Mouse (Mus musculus): Measurements from ENCODE around the gene Cela2a. TPM values are rescaled to one million over a fixed set of nuclear protein-coding genes. Genes with fewer than 3 reads are reported as not detected.

Cela2a gene
- polyA plus RNA-seq, 1 experiment from 2014 or later = 754 TPM

DNA sequence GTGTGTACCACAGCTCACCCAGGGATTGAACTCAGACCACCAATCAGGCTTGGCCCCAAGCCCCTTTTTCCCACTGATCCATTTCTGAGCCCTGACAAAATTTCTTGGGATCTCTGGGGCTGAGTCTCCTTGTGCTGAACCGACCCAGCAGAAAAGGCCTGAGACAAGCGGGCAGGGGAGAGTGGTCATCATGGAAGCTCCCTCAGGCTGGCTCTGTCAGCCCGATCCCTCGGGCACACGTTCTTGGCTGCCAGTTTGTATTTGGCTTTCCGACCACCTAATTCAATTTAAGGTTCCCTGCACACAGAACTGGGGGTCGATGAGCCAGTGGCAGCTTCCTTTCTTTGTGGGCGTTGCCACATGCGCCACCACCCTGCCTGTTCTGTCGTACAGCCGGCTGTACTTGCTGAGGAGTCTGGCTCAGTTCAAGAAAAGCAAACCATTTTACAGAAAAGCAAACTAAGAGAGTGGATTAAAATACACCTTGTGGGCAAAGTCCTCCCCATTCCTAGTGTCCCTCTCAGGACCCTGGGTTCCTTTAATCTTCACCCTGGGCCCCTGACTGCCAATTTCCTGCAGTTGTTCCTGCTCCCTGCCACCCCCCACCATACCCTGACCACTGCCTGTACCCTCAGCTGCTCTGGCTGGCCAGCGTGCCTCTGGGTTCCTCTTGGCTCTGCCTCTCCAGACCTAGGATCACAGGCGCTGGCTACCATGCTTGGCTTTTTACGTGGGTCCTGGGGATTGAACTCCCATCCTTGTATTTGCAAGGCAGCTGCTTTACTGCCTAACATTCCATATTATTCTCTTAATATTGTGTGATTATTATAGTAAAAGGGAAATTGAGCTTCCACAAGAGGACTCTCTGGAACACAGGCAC, 8.9 kb downstream of the Cela2a start:
- peak; percentile 16; the same call in 1 of the 2 replicates for ATAC-seq (ENCODE audit: insufficient read depth, low FRiP score)
- H3K4me2 ChIP-seq (ENCODE audit: low read depth, low read length) = no peak overlapping the region
- H3K9me3 ChIP-seq (replicated peaks; ENCODE audit: control insufficient read depth, low read length) = no peaks in the 10 kb centered on the region
- H3K4me3 ChIP-seq (replicated peaks; ENCODE audit: low read length) = no peak overlapping the region
- H3K36me3 ChIP-seq (ENCODE audit: control insufficient read depth, insufficient read depth, low read length) = peaks cover 3% of the 10 kb centered on the region; the same call in 1 of the 2 replicates
- 67% methylated on average over 14 of the region's 14 CpGs for WGBS
- H3K27ac ChIP-seq (ENCODE audit: low read length) = 0 out of 2 replicates have a peak overlapping the region, but pooled peaks have one; percentile 24
- 0 out of 2 replicates have a peak overlapping the region, but pooled peaks have one; percentile 0 for H3K9ac ChIP-seq (ENCODE audit: low read length)
- H3K4me1 ChIP-seq (ENCODE audit: control insufficient read depth, insufficient read depth, low read length) = no peaks in the 10 kb centered on the region
- no peaks in the 10 kb centered on the region for H3K27me3 ChIP-seq (ENCODE audit: control insufficient read depth, insufficient read depth, low read length)

DNA sequence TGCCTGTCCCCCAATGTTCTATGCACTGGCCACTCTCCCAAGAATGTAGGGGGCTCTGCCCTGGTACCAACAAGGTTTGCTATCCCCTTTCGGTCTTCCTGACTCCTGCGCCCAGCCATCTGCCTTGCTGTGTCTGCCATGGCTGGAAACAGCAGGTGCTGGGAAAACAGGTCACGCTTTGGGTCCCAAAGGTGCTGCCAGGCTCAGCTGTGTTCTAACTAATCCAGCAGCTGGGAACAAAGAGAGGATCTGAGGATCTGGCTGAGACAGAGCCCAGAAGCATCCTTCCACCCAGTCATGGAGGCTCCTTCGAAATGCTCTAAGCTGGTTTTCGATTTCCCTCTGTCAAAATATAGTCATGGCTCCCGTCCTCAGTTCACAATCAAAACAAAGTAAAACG, 9.7 kb downstream of the Cela2a start:
- no peaks in the 10 kb centered on the region for H3K9me3 ChIP-seq (replicated peaks; ENCODE audit: control insufficient read depth, low read length)
- H3K4me1 ChIP-seq (ENCODE audit: control insufficient read depth, insufficient read depth, low read length) = no peaks in the 10 kb centered on the region
- no peak overlapping the region for H3K4me3 ChIP-seq (replicated peaks; ENCODE audit: low read length)
- H3K9ac ChIP-seq (ENCODE audit: low read length) = no peak overlapping the region
- H3K27ac ChIP-seq (ENCODE audit: low read length) = no peak overlapping the region
- H3K4me2 ChIP-seq (ENCODE audit: low read depth, low read length) = no peak overlapping the region
- WGBS = 87% methylated on average over 7 of the region's 7 CpGs
- H3K36me3 ChIP-seq (ENCODE audit: control insufficient read depth, insufficient read depth, low read length) = peaks cover 3% of the 10 kb centered on the region; the same call in 1 of the 2 replicates
- no peaks in the 10 kb centered on the region for H3K27me3 ChIP-seq (ENCODE audit: control insufficient read depth, insufficient read depth, low read length)
- no peak for ATAC-seq (ENCODE audit: insufficient read depth, low FRiP score)

DNA sequence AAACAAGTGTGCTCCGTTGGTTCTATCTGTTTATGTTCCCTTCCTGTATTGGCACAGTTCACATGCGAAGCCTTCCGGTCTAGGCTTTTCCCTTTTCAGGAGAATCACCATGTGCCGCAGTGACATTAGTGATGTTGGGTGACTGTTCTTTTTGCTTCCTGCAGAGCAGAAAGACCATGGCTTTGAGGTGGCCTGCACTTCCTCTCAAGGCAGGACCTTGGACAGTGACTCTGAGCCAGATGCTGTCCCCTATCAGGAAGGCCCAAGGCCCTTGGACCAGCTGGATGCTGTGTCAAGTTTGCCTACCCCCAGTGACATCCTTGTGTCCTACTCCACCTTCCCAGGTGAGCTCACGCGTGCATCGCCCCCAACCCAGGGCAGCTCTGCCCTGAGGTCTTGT, 14.6 kb downstream of the Cela2a start:
- H3K4me2 ChIP-seq (ENCODE audit: low read depth, low read length) = no peak overlapping the region
- no peak overlapping the region for H3K27ac ChIP-seq (ENCODE audit: low read length)
- H3K36me3 ChIP-seq (ENCODE audit: control insufficient read depth, insufficient read depth, low read length) = peaks cover 25% of the 10 kb centered on the region
- H3K27me3 ChIP-seq (ENCODE audit: control insufficient read depth, insufficient read depth, low read length) = no peaks in the 10 kb centered on the region
- H3K9me3 ChIP-seq (replicated peaks; ENCODE audit: control insufficient read depth, low read length) = no peaks in the 10 kb centered on the region
- 95% methylated on average over 7 of the region's 7 CpGs for WGBS
- no peak for ATAC-seq (ENCODE audit: insufficient read depth, low FRiP score)
- no peaks in the 10 kb centered on the region for H3K4me1 ChIP-seq (ENCODE audit: control insufficient read depth, insufficient read depth, low read length)
- H3K4me3 ChIP-seq (replicated peaks; ENCODE audit: low read length) = no peak overlapping the region
- no peak overlapping the region for H3K9ac ChIP-seq (ENCODE audit: low read length)

DNA sequence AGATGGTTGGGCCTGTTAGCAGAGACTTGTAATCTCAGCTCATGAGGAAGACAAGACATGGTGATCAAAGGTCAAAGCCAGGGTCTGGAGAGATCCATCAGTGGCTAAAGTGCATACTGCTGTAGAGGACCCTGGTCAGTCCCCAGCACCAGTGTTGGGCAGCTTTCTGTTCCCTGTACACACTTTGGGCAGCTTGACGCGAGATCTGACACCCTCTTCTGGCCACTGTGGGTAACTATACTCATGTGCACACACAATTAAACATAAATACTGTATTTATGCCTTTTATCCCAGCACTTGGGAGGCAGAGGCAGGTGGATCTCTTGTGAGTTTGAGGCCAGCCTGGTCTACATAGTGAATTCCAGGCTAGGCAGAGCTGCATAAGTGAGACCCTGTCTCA, 15.0 kb downstream of the Cela2a start:
- WGBS = 100% methylated on average over 2 of the region's 2 CpGs

DNA sequence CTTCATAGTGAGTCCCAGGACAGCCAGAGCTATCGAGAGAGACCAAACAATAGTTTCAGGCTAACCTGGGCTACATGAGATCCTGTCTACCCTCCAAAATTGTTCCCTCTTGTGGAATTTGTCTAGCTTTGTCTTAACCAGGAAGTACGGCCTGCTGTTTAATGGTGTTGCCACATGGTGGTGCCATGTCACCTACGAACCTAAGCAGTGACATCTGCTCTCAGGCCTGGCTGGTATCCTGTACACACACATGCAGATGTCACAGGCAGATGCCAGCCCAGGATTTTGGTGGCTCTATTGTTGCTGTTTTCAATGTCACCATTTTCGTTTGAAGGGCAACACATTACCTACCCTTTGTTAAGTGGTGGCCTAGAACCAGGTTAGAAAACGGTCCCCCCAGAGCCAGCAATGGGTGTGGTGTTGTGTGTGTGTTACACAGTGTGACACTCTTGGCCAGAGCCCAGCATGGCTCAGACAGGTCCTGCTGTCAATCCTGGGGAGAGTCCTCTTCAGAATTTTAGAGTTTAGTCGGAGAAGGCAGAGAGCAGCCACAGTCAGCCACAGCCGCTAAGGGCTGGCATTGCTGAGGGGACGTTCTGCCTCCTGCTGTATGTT, 16.0 kb downstream of the Cela2a start:
- ATAC-seq (ENCODE audit: insufficient read depth, low FRiP score) = no peak
- H3K9ac ChIP-seq (ENCODE audit: low read length) = no peak overlapping the region
- H3K27me3 ChIP-seq (ENCODE audit: control insufficient read depth, insufficient read depth, low read length) = no peaks in the 10 kb centered on the region
- peaks cover 32% of the 10 kb centered on the region for H3K36me3 ChIP-seq (ENCODE audit: control insufficient read depth, insufficient read depth, low read length)
- H3K4me2 ChIP-seq (ENCODE audit: low read depth, low read length) = no peak overlapping the region
- no peaks in the 10 kb centered on the region for H3K4me1 ChIP-seq (ENCODE audit: control insufficient read depth, insufficient read depth, low read length)
- H3K27ac ChIP-seq (ENCODE audit: low read length) = no peak overlapping the region
- 81% methylated on average over 8 of the region's 8 CpGs for WGBS
- H3K4me3 ChIP-seq (replicated peaks; ENCODE audit: low read length) = no peak overlapping the region
- no peaks in the 10 kb centered on the region for H3K9me3 ChIP-seq (replicated peaks; ENCODE audit: control insufficient read depth, low read length)

More for the DNA sequence above, 15.0 kb downstream of the Cela2a start:
- H3K27ac ChIP-seq (ENCODE audit: low read length) = no peak overlapping the region
- no peak overlapping the region for H3K9ac ChIP-seq (ENCODE audit: low read length)
- no peaks in the 10 kb centered on the region for H3K9me3 ChIP-seq (replicated peaks; ENCODE audit: control insufficient read depth, low read length)
- no peaks in the 10 kb centered on the region for H3K27me3 ChIP-seq (ENCODE audit: control insufficient read depth, insufficient read depth, low read length)
- peaks cover 26% of the 10 kb centered on the region for H3K36me3 ChIP-seq (ENCODE audit: control insufficient read depth, insufficient read depth, low read length)
- no peak for ATAC-seq (ENCODE audit: insufficient read depth, low FRiP score)
- no peak overlapping the region for H3K4me2 ChIP-seq (ENCODE audit: low read depth, low read length)
- no peak overlapping the region for H3K4me3 ChIP-seq (replicated peaks; ENCODE audit: low read length)
- H3K4me1 ChIP-seq (ENCODE audit: control insufficient read depth, insufficient read depth, low read length) = no peaks in the 10 kb centered on the region

DNA sequence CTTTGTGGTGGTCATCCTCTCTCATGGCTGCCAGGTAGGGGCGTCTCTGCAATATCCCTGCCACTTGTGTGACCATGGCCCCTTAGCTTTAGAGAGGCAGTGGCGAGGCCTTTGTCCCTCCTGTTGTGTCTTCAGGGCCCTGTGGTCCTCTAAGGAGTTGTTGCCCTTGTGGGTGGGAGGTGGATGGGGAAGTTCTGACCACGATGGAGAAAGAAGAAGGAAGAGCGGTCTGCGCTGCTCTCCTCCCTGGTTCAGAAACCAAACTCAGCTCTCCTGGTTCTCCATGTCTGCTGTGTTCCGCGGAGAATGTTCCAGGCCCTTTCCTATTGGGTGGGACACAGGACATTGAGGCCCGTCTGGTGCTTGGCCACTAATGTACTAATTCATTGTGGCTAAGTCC, 20.1 kb downstream of the Cela2a start:
- 91% methylated on average over 8 of the region's 8 CpGs for WGBS
- no peak overlapping the region for H3K9ac ChIP-seq (ENCODE audit: low read length)
- no peak overlapping the region for H3K4me2 ChIP-seq (ENCODE audit: low read depth, low read length)
- no peak overlapping the region for H3K4me3 ChIP-seq (replicated peaks; ENCODE audit: low read length)
- no peaks in the 10 kb centered on the region for H3K9me3 ChIP-seq (replicated peaks; ENCODE audit: control insufficient read depth, low read length)
- H3K4me1 ChIP-seq (ENCODE audit: control insufficient read depth, insufficient read depth, low read length) = no peaks in the 10 kb centered on the region
- H3K36me3 ChIP-seq (ENCODE audit: control insufficient read depth, insufficient read depth, low read length) = peaks cover 38% of the 10 kb centered on the region
- no peak overlapping the region for H3K27ac ChIP-seq (ENCODE audit: low read length)
- H3K27me3 ChIP-seq (ENCODE audit: control insufficient read depth, insufficient read depth, low read length) = no peaks in the 10 kb centered on the region
- no peak for ATAC-seq (ENCODE audit: insufficient read depth, low FRiP score)

DNA sequence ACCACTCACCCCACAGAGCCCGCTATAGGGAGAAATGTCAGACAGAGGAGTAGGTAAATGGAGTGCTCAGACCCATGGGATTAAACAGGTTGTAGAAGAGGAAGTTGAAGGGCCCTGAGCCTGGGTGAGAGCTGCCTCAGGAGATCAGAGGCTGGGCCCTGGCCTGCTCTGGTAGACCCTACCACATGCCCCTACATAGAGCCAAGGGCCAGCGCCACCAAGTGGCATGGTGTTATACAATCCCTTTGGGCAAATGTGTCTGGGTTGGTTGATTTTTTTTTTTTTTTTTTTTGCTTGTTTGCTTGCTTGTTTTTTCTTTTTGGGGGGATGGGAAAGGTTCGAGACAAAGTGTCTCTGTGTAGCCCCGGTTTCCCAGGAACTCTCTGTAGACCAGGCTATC, 21.9 kb downstream of the Cela2a start:
- no peak for ATAC-seq (ENCODE audit: insufficient read depth, low FRiP score)
- 93% methylated on average over 4 of the region's 4 CpGs for WGBS

DNA sequence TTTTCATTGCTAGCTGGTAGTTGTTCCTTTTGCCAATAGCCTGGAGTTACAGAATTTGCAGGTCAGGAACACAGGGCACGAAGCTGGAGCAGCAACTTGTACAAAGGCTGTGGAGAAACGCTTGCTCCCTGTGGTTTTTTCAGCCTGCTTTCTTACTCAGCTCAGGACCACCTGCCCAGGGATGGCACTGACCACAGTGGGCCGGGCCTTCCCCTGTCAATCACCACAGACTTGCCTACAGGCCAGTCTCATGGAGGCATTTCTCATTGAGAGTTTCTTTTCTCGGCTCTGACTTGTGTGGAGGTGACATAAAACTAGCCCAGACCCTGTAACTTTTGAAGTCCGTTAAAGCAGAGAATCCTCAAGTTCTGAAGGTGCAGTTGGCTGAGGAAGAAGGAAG, 28.4 kb downstream of the Cela2a start:
- H3K27me3 ChIP-seq (ENCODE audit: control insufficient read depth, insufficient read depth, low read length) = no peaks in the 10 kb centered on the region
- WGBS = 92% methylated on average over 5 of the region's 5 CpGs
- no peak for ATAC-seq (ENCODE audit: insufficient read depth, low FRiP score)

More for the DNA sequence above, 21.9 kb downstream of the Cela2a start:
- no peak overlapping the region for H3K27ac ChIP-seq (ENCODE audit: low read length)
- H3K36me3 ChIP-seq (ENCODE audit: control insufficient read depth, insufficient read depth, low read length) = peaks cover 24% of the 10 kb centered on the region; the same call in 1 of the 2 replicates
- H3K27me3 ChIP-seq (ENCODE audit: control insufficient read depth, insufficient read depth, low read length) = no peaks in the 10 kb centered on the region
- H3K4me3 ChIP-seq (replicated peaks; ENCODE audit: low read length) = no peak overlapping the region
- no peak overlapping the region for H3K9ac ChIP-seq (ENCODE audit: low read length)
- no peaks in the 10 kb centered on the region for H3K9me3 ChIP-seq (replicated peaks; ENCODE audit: control insufficient read depth, low read length)
- no peaks in the 10 kb centered on the region for H3K4me1 ChIP-seq (ENCODE audit: control insufficient read depth, insufficient read depth, low read length)
- no peak overlapping the region for H3K4me2 ChIP-seq (ENCODE audit: low read depth, low read length)

DNA sequence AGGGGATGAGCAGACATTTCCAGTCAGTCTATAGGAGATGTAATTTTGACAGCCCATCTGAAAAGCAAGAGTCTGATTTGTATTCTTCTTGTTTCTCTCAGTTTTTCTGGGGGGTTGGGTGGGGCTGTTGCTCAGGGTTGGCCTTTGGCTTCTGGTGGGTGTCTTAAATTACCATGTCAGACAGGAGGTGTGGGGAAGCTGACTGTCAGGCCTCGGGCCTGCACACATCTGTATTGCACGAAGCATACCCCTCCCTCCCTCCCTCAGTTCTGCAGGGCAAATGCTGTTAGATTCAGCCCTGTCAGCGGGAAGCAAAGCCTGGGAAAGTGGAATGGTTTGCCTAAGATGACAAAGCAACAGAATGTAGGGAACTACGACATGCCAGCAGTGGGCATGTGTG, 29.0 kb downstream of the Cela2a start:
- Histone ChIP-seq H3K36me3 (ENCODE audit: control insufficient read depth, insufficient read depth, low read length) (peaks cover 8% of the 10 kb centered on the region; the same call in 1 of the 2 replicates), H3K9ac (ENCODE audit: low read length) (no peak overlapping the region), H3K4me2 (ENCODE audit: low read depth, low read length) (no peak overlapping the region), H3K9me3 (replicated peaks; ENCODE audit: control insufficient read depth, low read length) (no peaks in the 10 kb centered on the region), H3K4me1 (ENCODE audit: control insufficient read depth, insufficient read depth, low read length) (peaks cover 18% of the 10 kb centered on the region), H3K4me3 (replicated peaks; ENCODE audit: low read length) (no peak overlapping the region), H3K27ac (ENCODE audit: low read length) (no peak overlapping the region), H3K27me3 (ENCODE audit: control insufficient read depth, insufficient read depth, low read length) (no peaks in the 10 kb centered on the region)
- no peak for ATAC-seq (ENCODE audit: insufficient read depth, low FRiP score)
- WGBS = 87% methylated on average over 4 of the region's 4 CpGs

More for the DNA sequence above, 28.4 kb downstream of the Cela2a start:
- H3K4me2 ChIP-seq (ENCODE audit: low read depth, low read length) = no peak overlapping the region
- peaks cover 8% of the 10 kb centered on the region; the same call in 1 of the 2 replicates for H3K36me3 ChIP-seq (ENCODE audit: control insufficient read depth, insufficient read depth, low read length)
- no peaks in the 10 kb centered on the region for H3K9me3 ChIP-seq (replicated peaks; ENCODE audit: control insufficient read depth, low read length)
- H3K4me1 ChIP-seq (ENCODE audit: control insufficient read depth, insufficient read depth, low read length) = peaks cover 18% of the 10 kb centered on the region
- H3K27ac ChIP-seq (ENCODE audit: low read length) = no peak overlapping the region
- no peak overlapping the region for H3K9ac ChIP-seq (ENCODE audit: low read length)
- no peak overlapping the region for H3K4me3 ChIP-seq (replicated peaks; ENCODE audit: low read length)

Measured in stomach, embryonic 16.5 days (tissue).